Mouse (Mus musculus): ENCODE measurements around the gene Fmnl1.

Fmnl1 gene

DNA sequence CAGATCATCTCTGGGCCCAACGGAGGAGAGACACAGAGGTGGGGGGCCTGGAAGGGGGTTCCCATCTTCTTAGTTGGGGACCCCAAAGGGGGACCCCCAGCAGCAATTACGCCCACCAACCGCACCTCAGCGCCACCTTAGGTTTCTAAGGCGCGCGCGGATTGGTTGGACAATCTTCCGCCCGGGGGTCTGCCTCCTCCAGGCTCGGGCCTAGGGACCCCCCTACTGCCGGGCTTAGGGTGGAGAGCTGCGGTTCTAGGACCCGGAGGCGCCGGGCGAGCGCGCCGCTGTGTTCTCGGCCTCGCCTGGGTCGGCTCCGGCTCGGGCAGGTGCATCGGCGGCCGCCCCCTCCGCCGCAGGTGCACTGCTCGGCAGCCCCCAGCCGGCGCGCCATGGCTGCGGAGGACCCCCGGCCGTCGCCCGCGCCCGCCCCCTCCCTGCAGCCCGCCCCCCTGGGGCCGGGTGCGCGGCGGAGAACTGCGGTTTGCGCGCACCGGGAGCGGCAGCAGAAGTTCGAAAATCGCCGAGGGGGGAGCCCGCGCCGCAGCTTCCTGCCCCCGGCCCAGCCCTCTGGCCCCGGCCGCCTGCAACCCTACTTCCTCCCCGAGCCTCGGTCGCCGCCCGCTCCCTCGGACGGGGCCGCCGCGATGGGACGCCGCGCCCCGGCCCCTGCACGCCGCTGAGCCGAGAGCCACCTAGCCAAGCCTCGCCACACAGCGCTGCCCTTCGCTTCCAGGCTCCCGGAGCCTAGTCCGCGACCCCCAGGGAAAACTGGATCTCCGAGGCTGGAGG lies at the start of gene Fmnl1:
Gene Fmnl1, plus strand, starts transcription at position 614 of the 792 bp plus-strand sequence.
- no peak for DNase-seq (ENCODE audit: low read depth)

DNA sequence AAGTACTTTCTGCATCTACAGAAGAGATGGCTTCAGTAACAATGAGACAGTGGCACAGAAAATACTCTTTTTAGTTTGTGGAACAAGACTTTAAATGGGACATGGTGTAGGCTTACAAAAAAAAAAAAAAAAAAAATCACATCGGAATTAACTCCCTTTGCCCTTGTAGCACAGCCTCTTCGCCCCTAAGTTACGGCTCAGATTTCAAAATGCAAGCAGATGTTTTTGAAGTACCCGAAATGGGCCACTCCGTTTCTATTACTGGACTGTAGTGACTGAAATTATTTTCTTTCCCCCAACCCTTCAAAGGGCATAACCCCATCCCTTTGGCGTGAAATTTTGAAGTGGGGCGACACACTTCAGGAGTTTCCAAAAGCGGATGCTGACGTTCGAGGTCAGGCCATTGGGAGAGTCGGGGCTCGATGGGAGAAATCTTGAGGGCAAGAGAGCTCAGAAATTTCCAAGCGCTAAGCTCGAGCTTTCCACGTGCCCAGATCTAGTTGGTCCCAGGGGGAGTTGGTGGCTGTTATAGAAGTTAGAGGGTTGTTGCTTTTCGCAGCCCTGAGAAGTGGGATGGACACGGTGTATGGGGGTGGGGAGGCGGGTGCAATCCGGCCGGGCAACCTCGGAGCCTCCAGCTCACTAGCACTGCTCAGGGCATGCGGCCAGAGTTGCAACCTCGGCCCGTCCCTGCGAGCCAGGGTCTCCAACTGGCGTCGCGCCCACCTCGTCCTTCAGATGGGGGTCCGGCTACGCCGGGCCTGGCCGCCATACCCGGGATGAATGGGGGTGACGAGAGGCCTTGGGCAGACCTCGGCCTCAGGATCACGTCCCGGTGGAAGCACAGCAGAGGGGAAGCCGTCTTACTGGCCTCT lies 39.0 kb upstream of the Fmnl1 start, which contains the start of gene Hexim2:
Gene Hexim2, plus strand, starts transcription at position 729 of the 875 bp plus-strand sequence.
- peak; percentile 78 for DNase-seq (ENCODE audit: low read depth)

DNA sequence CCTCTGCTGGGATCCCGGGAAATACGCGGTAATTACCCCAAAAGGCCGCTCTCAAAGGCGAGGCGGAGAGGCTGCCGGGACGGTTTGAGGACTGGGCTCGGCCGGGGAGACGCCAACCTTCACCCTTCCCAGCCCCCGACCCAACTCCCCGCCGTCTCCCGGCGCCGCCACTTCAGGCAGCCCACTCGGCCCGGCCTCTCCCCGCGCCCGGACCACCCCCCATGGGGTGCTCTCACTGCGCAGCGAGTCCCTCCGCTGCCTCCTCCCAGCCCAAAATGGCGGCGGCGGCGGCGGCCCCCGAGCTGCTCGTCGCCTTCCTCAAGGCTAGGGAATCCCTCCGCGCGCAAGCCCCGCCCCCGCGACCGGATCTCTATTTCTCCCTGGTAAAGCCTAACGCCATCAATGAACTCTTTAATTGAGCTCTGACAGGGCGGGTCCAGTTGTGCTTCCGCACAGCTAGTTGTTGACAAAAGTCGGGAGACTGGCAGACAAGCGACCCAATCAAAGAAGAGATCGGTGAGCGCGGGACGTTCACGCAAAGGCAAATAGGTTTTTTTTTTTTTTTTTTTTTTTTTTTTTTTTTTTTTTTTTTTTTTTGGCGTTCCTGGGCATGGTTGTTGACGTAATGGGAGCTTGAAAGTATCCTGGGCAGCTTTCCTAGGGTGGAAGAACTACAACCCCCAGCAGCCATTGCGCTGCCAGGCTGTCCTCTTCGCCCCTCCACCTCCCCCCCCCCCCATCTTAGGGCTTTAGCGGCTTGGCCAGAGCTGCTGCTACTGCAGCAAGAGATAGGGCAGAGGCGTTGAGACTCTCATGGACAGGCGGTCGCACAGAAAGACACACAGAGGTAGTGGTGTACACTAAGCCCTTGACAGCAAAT lies 38.1 kb upstream of the Fmnl1 start:
- DNase-seq (ENCODE audit: low read depth): peak; percentile 100

DNA sequence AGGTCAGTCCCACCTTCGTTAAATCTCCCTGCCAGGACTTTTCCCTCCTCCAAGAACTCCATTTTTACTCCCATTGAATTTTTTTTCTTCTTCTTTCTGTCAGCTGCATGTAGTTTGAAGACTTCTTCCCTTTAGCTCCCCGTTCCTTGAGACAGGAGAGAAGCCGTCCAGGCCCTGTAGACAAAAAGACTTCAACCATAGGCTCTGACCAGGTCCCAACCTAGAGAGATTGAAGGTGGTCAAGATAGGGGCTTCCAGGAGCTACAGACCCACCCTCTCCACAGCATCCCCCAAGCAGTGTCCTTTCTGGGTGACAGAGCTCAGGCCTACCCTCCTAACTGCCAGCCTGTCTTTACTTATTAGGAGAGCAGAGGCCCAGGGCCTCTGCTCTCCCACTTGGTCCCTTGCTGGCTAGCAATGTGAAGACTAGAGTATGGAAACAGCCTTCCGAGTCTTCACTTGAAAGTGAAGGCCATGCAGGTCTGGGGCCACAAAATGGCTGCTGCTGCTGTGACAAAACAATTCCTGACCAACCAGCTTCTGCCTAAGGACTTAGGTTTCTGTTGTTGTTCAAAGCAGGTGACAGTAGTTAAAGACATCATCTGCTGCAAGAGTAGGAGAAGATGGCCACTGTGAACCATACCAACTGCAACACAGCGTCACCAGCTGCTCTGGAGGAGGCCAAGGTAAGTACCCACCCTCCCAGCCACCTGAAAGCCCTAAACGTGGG lies 37.3 kb upstream of the Fmnl1 start:
- peak; percentile 43 for DNase-seq (ENCODE audit: low read depth)

DNA sequence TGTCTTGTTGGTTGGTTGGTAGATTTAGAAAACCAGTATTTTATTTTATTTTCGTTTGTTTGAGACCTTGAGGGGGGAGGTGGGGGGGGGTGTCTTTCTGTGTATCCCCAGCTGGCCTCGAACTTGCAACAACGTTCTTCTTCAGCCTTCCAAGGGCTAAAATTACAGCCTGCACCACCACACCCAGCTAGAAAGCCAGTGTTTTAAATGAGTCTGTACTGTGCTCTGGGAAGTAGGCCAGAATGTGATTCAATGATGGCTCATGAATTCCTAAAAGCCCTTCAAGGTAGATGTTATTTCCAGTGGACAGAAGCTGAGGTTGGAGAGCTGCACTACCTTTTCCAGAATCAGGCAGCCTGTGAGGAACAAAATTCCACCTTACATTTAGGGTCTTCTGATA lies 36.7 kb upstream of the Fmnl1 start:
- peak; percentile 93 for DNase-seq (ENCODE audit: low read depth)

DNA sequence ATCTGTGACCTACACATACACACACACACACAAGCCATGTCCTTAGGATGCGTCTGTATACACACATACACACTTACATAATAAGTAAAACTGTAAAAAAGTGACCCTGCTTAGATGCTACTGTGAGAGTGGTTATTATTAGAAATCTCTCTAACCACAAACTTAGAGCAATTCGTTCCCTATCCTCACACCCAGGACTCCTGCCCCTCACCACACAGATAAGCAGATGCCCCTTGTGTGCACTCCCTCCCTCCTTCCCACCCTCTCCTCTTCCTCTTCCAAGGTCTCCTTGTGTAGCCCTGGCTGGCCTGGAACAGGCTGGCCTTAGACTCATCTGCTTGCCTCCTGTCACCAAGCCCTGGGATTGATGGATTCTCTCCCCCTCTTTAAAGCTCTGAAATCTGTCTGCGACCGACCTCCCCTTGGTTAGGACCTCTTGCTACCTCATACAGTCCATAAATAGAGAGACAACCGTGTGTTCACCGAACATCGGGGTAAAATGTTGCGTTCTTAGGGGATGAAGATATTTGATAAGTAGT lies 34.8 kb upstream of the Fmnl1 start:
- DNase-seq (ENCODE audit: low read depth): no peak

DNA sequence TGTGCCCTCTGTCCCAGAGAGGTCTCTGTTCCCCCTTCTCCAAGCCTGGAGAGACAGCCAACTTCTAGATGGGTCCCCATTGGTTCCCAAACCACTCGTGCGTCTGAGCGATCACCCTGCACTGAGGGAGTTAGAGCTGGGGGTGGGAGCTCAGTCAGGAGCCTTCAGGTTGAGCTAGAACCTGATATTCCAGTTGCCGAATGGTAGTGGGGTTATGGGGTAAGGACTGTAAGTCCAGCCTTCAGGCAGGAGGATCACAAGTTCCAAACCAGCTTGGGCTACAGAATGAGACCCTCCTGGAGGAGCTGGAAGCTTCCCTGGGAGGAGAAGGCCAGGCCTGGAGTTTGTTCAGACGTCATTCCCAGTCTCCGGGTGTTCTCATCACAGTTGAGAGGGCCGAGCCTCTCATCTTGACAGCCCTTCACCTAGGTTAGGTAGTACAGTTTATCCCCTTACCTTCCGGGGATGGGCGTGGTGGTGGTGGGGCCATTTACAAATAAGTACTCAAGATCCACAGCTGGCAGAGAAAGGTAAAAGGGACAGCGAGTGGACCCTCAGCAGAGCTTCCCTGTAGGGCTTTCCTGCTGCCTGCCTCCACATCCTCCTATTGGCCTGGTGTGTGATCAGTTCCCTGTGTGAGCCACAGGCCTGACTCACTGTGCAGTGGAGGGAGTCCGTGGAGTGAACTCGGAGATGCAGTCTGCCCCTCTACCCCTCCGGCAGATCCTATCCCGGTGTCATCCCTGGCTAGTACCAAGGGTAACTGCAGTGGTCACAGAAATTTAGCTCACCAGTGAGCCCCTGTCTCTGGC lies 30.8 kb upstream of the Fmnl1 start:
- peak; percentile 67 for DNase-seq (ENCODE audit: low read depth)

DNA sequence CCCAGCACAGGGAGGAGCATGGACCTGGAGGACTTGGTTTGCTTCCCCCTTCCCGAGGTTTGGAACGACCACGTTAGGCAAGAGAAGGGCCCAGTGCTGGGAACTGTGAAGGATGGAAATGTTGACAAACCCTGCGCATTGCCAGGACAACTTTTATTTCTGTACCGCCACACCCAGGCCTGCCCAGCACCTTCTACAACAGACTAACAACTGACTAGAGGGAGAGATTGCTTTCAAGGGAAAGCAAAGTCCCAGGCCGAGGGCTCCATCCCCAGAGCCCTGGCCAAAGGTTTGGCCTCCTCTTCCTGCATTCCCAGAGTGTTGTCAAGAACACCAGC lies 30.2 kb upstream of the Fmnl1 start:
- peak; percentile 74 for DNase-seq (ENCODE audit: low read depth)

DNA sequence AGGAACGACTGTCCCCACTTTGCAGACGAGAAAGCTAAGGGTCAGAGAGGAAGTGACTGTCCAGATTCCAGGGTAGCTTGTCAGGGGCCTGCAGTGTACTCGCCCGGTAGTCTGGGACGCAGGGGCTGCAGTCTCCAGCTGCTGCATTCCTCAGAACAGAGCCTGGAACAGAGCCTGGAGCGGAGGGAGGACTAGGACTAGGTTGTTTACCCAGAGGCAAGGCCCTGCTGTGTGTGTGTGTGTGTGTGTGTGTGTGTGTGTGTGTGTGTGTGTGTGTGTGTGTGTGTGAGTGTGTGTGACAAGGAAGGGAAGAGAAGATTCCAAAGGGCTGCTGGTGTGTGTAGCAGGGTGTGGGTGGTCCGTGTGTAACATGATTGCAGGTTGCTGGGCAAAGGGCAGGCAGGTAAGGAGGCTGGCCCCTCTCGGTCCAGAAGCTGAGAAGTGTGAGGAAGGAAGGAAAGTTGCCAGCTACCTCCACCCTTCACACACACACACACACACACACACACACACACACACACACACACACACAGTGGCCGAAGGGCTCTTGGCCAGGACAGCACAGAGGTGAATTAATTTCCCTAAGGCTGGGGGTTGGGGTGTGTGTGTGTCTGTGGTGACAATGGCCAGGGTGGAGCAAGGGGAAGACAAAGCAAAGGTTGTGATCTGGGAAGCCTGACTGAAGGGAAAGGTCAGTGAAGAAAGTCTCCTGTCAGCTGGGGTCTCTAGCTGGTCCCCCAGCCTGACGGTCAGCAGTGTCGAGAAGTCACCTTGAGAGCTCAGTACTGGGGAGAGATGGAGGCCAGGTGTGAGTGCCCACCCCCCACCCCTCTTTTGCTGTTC lies 29.6 kb upstream of the Fmnl1 start:
- peak; percentile 90 for DNase-seq (ENCODE audit: low read depth)

DNA sequence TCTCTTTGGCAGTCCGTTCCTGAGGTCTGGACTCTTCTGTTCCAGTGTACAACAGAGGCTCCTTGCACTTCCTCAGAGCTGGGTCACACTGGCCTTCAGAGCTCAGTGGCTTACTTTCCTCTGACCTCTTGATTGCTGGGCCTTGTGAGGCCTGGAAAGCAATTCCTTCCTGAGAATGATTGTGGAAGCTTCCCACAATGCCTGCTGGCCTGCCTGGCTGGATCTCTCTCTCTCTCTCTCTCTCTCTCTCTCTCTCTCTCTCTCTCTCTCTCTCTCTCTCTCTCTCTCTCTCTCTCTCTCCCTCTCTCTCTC lies 29.0 kb upstream of the Fmnl1 start:
- DNase-seq (ENCODE audit: low read depth): peak; percentile 36

DNA sequence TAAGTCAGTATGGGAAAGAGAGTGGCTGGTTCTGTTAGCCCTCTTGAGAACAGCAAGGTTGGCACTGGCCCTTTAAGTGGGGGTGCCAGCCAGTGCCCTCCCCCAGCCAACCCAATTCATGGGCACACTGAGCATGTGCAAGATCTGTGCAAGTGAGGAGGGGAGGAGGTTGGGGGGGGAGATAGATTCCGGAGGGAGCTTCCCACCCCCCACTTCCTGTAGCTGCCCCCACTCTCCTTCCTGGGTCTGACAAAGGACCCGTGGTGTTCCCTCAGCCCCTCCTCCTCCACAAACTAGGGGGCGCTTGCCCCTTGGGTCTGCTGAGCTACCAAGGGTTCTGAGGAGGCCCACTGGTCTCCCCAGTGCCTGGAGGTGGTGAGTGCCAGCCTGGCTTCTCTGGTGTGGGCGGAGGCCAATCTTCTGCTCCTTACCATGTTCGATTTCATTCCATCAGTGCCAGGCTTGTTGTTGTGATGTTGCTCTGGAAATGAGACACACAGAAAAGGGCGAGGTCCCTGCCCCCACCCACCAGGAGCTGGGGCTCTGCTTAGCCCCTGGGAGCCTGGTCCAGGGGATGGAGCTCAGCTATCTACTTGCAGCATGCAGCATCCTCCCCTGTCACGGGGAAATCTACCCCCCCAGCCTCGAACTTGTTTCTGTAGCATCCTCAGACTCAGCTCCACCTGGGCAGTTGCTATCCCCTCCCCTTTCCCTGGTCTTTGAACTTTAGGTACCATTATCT lies 28.3 kb upstream of the Fmnl1 start:
- peak; percentile 56 for DNase-seq (ENCODE audit: low read depth)

DNA sequence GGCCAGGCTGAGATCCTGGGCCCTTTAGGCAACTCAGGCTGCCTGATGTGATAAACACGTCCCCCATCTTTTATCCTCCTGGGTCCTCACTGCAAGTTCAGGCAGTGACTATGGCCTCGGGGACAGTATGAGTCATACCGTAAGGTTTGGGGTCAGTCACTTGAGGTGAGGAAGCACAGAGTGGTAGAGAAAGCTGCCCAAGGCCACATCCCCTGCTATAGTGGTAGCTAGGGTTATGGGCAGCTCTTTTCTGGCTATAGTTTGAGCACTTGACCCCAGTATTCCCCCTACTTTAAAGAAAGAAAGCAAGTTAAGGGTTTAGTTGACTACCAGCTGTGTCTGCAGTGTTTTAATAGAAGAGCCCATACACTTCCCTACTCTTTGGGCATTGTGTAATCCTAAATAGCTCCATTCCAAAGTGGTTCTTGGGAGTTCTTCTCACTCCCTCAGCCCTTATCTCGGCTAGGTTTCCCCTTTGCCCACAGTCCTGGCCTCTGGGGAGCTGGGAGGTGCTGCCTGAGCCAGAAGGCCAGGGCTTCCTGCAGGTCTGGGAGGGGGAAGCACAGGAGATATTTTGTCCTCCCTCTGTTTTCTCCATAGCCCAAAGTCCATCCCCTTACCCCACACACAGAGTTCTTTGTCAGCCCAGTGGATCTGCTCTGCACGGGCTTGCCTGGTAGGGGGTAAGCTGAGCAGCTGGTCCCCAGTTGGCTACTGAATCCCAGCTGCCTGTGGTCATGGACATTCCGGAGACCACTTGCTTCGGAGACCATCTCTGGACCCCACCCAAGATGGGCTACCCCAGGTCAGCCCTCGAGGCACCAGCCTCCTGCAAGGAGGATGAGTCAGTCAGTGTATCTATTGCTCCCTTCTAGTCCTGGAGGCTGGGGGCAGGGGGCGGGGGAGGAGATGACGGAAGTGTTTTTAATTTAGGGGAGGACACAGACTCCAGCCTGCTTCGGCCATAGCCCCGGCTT lies 26.3 kb upstream of the Fmnl1 start:
- DNase-seq (ENCODE audit: low read depth): peak; percentile 88

DNA sequence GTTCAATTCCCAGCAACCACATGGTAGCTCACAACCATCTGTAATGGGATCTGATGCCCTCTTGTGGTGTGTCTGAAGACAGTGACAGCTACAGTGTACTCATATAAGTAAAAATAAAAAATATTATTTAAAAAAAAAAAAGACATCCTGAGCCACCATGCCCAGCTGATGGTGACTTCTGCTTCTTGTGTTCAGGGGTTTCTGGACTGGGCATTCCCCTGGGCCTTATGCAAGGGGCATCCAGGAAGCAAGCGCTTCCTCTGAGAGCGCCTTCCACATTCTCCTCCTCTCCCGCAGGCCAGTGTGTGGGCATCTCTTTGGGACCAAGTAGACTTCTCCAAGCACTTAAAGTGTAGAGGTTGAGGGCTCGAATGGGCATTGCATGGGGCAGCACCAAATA lies 24.5 kb upstream of the Fmnl1 start:
- DNase-seq (ENCODE audit: low read depth): no peak

DNA sequence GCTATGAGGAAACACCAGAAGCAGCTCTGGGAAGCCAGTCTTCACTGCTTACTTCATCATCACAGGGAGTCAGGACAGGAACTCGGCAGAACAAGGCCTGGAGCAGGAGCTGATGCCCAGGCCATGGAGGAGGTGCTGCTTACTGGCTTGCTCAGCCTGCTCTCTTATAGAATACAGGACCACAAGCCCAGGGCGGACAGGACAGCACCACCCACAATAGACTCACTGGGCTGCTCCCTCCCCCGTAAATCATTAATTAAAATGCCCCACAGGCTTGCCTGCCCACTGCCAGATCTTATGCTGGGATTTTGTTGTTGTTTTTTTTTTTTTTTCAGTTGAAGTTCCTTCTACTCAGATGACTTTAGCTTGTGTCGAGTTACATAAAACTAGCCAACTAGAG lies 23.1 kb upstream of the Fmnl1 start:
- DNase-seq (ENCODE audit: low read depth): no peak

DNA sequence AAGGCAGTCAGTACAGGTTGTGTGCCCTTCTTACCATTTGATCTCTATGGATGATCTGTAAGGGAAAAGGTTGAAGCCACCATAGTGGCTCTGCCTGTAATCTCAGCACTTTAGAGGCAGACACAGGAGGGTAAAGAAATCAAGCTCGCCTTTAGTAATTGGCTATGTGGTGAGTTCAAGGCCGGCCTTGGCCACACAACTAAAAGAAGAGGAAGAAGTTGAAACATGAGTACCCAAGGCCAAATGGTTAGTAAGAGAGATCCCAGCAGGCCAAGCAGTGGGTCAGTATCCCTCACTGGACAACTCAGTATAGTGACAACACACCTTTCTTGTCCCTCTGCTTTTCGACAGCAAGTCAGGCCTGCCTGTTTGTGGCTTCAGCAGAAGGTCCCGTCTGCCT lies 21.1 kb upstream of the Fmnl1 start:
- no peak for DNase-seq (ENCODE audit: low read depth)

DNA sequence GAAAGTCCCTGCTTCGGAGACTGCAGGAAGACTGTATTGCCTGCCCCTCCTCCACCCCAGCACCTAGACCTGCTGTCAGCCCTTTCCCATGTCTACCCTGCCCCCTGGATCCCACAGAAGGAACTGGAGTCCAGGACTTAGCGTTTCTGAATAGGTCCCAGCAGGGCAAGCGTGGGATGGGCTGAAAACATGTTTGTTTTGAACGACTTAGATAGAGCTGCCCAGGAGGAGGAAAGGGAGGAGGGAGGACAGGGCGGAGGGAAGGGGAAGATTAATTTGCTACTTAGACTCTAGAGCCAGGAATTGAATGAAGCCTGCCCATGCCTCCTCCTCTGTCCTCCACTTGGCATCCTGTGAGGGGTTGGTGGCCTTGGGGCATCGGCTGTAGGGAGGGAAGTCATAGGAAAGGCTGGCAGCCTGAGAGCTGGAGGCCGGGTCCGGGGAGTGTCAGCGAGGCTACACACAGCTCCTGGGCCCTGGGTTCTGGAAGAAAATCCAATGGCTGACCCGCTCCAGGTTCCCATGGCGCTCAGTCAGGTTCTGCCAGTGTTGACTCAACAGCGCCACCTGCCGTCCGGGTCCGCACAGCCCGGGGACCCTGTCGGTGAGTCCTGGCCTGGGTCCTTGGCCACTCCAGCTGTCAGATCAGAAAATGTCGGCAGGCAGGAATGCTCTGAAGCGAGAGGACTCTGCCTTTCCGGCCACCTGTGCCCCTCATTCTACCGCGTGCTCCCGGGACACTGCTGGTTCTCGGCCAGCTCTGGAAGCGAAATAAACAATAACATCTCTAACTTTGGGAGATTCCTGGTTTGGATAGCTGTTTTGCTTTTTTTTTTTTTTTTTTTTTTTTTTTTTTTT lies 12.1 kb upstream of the Fmnl1 start:
- DNase-seq (ENCODE audit: low read depth): peak; percentile 98

DNA sequence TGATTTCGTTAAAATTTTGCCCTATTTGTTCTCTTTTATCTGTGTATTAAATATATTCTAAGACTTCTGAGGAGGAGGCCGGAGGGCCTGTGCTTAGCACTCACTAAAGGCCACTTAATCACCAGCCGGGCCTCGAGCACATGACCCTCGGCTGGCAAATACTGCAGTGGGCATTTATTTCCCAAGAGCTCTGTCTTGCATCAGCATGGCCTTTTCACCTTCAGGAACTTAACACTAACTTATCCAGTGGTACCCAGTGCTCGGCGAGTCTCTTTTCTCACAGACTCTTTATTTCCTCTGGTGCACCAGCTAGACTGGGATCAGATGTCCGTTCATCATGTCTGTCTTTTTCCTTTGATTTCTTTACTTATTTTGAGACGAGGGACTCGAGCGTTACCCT lies 10.2 kb upstream of the Fmnl1 start:
- no peak for DNase-seq (ENCODE audit: low read depth)
